Mouse (Mus musculus): Measurements from ENCODE around the gene Prdx5. TPM values are rescaled to one million over a fixed set of nuclear protein-coding genes. Genes with fewer than 3 reads are reported as not detected.

Prdx5 gene
- total and polyA plus RNA-seq, 3 experiments = 411 to 766 (median 651) TPM

DNA sequence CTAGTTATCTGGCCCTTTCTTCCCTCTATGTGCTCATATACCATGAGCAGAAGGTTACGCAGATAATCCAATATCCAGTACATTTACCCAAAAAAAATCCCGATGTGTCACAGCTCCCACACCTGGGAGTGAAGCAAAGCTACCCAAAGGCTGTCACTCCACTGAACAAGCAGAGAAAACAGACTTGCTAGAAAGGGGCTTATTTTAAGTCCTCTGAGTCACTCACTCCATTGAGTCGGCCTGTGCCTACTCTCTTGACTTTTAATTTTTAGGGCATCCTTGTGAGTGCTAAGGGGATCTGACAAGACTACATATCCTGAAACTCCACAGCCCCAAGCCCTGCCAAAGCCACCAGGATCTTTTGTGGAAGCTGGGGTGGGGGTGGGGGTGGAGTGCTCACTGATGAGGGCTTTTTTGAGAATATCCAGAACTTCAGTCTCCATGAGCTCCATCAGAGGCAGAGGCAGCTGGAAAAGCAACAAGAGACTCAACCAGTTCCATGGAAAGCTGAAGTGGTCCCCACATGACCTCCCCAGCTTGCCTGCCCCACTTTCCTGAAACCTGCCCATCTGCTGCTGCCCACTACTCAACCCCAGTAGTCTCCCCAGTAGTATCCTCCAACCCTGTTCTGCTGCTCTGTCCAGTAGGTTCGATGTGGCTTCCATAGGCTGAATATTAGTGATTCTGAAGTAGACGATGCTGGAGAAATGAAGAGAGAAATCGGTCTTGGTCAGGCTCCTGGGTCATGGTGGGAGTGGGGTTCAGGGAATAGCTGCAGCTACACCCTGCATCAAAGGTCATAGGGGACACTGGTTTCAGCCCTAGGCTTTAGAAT, 13.2 kb upstream of the Prdx5 start:
- H3K27ac ChIP-seq = peak overlapping the region; percentile 92
- intact Hi-C loops (cut with DNase I) = no loop called here
- peaks cover 12% of the 10 kb centered on the region for H3K27me3 ChIP-seq (ENCODE audit: control insufficient read depth, insufficient read depth, low read length)
- H3K36me3 ChIP-seq (ENCODE audit: control insufficient read depth, insufficient read depth, low read length) = no peaks in the 10 kb centered on the region
- no peaks in the 10 kb centered on the region for H3K79me2 ChIP-seq (replicated peaks; ENCODE audit: control insufficient read depth, insufficient read depth, low read length)
- 73% methylated on average over 6 of the region's 6 CpGs for WGBS
- no peak for DNase-seq
- no peak overlapping the region; the same call in 1 of the 2 replicates for H3K4me3 ChIP-seq
- peaks cover 10% of the 10 kb centered on the region for H3K4me1 ChIP-seq (ENCODE audit: control insufficient read depth, insufficient read depth, low read length)
- H3K9ac ChIP-seq (ENCODE audit: low read depth, low read length) = peak overlapping the region; percentile 48; the same call in 1 of the 2 replicates
- TF ChIP-seq EP300 (IDR thresholded peaks at IDR 0.05; ENCODE audit: insufficient read depth, low read depth, low read length) = no peak
- TF ChIP-seq POLR2A (IDR thresholded peaks at IDR 0.05; ENCODE audit: insufficient read depth, low read depth, low read length) = no peak
- TF ChIP-seq CTCF (IDR thresholded peaks at IDR 0.05) = no peak

DNA sequence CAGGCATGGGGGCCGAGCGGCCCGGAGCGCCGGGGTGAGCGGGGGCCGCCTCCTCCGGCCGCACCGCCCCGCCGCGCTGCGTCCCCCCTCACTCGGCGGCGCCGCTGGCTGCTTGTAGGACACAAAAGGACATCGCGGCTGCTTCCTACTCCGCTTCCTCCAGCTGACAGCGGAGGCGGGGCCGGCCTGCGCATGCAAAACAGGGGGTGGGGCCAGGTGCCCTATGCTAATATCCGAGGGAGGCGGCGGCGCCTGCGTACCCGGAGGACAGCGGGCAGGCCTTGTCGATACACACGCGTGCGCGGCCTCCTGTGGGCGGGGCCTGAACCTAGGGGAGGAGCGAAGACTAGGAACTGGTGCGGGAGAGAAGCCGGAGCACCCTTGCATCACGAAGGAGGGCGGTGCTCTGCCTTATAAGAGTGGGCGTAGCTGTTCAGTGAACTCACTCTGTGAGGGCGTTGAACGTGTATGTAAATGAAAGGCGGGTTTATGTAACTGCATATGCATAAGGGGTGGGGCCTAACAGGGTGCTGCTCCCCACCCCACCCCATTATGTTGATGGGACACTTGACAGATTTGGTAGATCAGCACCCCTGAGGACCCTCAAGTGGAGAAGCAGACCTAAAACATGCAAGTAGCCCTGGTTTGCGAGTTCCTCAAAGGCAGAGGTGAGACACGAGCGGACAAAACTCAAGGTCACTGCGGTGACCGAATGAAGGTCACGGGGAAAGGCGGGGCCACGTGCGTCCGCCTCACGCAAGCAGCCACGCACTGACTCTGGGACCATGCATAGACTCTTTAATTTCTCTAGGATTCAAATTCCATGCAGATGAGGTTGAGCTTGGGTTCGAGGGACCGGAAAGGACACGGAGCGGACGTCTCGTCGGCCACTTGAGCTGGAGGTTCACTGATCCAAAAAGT, 12.0 kb upstream of the Prdx5 start, which contains the start of gene Esrra:
TSS of gene Esrra (minus strand) at position 167 of the 921 bp plus-strand sequence.
- H3K79me2 ChIP-seq (replicated peaks; ENCODE audit: control insufficient read depth, insufficient read depth, low read length) = no peaks in the 10 kb centered on the region
- peak; percentile 100 for DNase-seq
- under 1% methylated on average over 65 of the region's 66 CpGs for WGBS
- no peaks in the 10 kb centered on the region for H3K36me3 ChIP-seq (ENCODE audit: control insufficient read depth, insufficient read depth, low read length)
- peak; percentile 66; the same call in 1 of the 2 replicates for TF ChIP-seq EP300 (IDR thresholded peaks at IDR 0.05; ENCODE audit: insufficient read depth, low read depth, low read length)
- TF ChIP-seq POLR2A (IDR thresholded peaks at IDR 0.05; ENCODE audit: insufficient read depth, low read depth, low read length) = peak; percentile 75
- TF ChIP-seq CTCF (IDR thresholded peaks at IDR 0.05) = no peak
- peak within 1 kb of the TSS; percentile 84 for H3K4me3 ChIP-seq
- peaks cover 10% of the 10 kb centered on the region for H3K4me1 ChIP-seq (ENCODE audit: control insufficient read depth, insufficient read depth, low read length)
- H3K9ac ChIP-seq (ENCODE audit: low read depth, low read length) = peak within 1 kb of the TSS; percentile 84
- intact Hi-C loops (cut with DNase I) = no loop called here
- peaks cover 5% of the 10 kb centered on the region for H3K27me3 ChIP-seq (ENCODE audit: control insufficient read depth, insufficient read depth, low read length)
- H3K27ac ChIP-seq = peak within 1 kb of the TSS; percentile 92

GRCm38 (mm10) chr19:6920741-6921636, 11.1 kb upstream of the Prdx5 start:
- TF ChIP-seq POLR2A (IDR thresholded peaks at IDR 0.05; ENCODE audit: insufficient read depth, low read depth, low read length) (no peak), CTCF (IDR thresholded peaks at IDR 0.05) (0 out of 2 replicates have a peak, but pooled peaks have one; percentile 21), EP300 (IDR thresholded peaks at IDR 0.05; ENCODE audit: insufficient read depth, low read depth, low read length) (no peak)
- H3K79me2 ChIP-seq (replicated peaks; ENCODE audit: control insufficient read depth, insufficient read depth, low read length) = no peaks in the 10 kb centered on the region
- H3K4me1 ChIP-seq (ENCODE audit: control insufficient read depth, insufficient read depth, low read length) = peaks cover 10% of the 10 kb centered on the region
- intact Hi-C loops (cut with DNase I) = loop anchor here (1.0 kb wide), 1 partner anchor 12 kb away; the partner anchor contains the start of gene Trmt112
- H3K4me3 ChIP-seq = peak overlapping the region; percentile 84
- H3K9ac ChIP-seq (ENCODE audit: low read depth, low read length) = peak overlapping the region; percentile 84
- WGBS = 1% methylated on average over 47 of the region's 48 CpGs
- DNase-seq = no peak
- H3K36me3 ChIP-seq (ENCODE audit: control insufficient read depth, insufficient read depth, low read length) = no peaks in the 10 kb centered on the region
- H3K27me3 ChIP-seq (ENCODE audit: control insufficient read depth, insufficient read depth, low read length) = peaks cover 3% of the 10 kb centered on the region
- peak overlapping the region; percentile 88 for H3K27ac ChIP-seq

- TF ChIP-seq POLR2A (IDR thresholded peaks at IDR 0.05; ENCODE audit: insufficient read depth, low read depth, low read length) (no peak), CTCF (IDR thresholded peaks at IDR 0.05) (no peak), EP300 (IDR thresholded peaks at IDR 0.05; ENCODE audit: insufficient read depth, low read depth, low read length) (no peak)
- peak overlapping the region; percentile 84 for H3K4me3 ChIP-seq
- peak overlapping the region; percentile 84 for H3K9ac ChIP-seq (ENCODE audit: low read depth, low read length)
- no peaks in the 10 kb centered on the region for H3K36me3 ChIP-seq (ENCODE audit: control insufficient read depth, insufficient read depth, low read length)
- no peaks in the 10 kb centered on the region for H3K79me2 ChIP-seq (replicated peaks; ENCODE audit: control insufficient read depth, insufficient read depth, low read length)
- 38% methylated on average over 8 of the region's 8 CpGs for WGBS
- peaks cover 10% of the 10 kb centered on the region for H3K4me1 ChIP-seq (ENCODE audit: control insufficient read depth, insufficient read depth, low read length)
- H3K27ac ChIP-seq = no peak overlapping the region; the same call in 1 of the 2 replicates
- intact Hi-C loops (cut with DNase I) = loop anchor here (1.0 kb wide), 1 partner anchor 11 kb away; the partner anchor contains the start of gene Trmt112
- 0 out of 2 replicates have a peak, but pooled peaks cover 2% of the 10 kb centered on the region for H3K27me3 ChIP-seq (ENCODE audit: control insufficient read depth, insufficient read depth, low read length)
- DNase-seq = peak; percentile 61 to 68
These were observed 10.2 kb upstream of the Prdx5 start for GRCm38 (mm10) chr19:6919876-6920740.

All from heart, adult 2 months (tissue).